Mouse (Mus musculus): ENCODE data around the gene Adcy1. TPM values are rescaled to one million over a fixed set of nuclear protein-coding genes. Genes with fewer than 3 reads are reported as not detected.

Gene Adcy1
- polyA plus RNA-seq, 1 experiment from 2014 or later = 24.2 TPM

DNA sequence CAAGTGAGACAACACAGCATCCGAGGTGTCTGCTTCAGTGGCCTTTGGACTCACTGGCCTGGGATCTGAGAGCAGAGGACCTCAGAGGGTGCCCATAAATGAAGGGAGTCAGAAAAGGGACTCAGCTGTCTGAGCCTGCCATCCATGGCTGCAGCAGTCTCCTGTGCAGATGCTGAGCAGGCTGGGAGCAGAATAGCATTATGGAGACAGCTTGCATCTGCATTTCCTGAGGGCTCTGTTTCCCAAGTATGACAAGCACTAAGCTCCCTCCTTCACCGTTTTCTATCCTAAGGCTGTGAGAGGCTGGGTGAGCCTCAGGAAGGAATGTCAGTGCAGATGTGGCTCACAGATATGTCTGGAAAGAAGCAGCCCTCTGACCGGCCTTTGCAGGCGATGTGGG is 49.8 kb downstream of the Adcy1 start:
- ATAC-seq (ENCODE audit: low read depth) = no peak
- Histone ChIP-seq H3K36me3 (ENCODE audit: control insufficient read depth, insufficient read depth, low read length) (no peaks in the 10 kb centered on the region), H3K27me3 (ENCODE audit: control insufficient read depth, insufficient read depth, low read length) (no peaks in the 10 kb centered on the region), H3K4me3 (ENCODE audit: low read depth, low read length) (no peak overlapping the region), H3K4me2 (ENCODE audit: low read depth, low read length) (no peak overlapping the region), H3K9ac (replicated peaks; ENCODE audit: low read depth, low read length) (no peak overlapping the region), H3K4me1 (ENCODE audit: control insufficient read depth, insufficient read depth, low read length) (no peaks in the 10 kb centered on the region), H3K9me3 (ENCODE audit: control insufficient read depth, low read length) (no peaks in the 10 kb centered on the region), H3K27ac (ENCODE audit: low read depth, low read length) (no peak overlapping the region)
- 88% methylated on average over 4 of the region's 4 CpGs for WGBS

DNA sequence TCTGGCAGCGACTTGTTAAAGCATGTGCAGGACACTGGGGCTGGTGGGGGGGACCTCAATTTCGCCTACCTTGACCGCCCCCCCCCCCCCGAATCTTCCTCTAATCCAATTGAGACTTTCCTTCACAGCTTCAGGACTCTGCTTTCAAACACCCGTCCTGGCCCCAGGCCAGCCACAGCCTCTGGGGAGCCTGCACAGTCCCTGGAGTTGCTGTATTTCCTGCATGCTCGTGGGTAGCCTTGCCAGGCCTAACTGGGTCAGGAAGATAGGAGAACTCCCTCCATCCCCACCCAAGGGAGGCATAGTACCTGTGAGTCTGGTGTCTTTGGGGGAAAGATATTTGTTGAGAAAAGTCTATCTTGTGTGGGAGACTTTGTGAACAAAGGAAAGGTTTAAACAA is 50.4 kb downstream of the Adcy1 start:
- H3K27me3 ChIP-seq (ENCODE audit: control insufficient read depth, insufficient read depth, low read length) = no peaks in the 10 kb centered on the region
- ATAC-seq (ENCODE audit: low read depth) = no peak
- WGBS = 70% methylated on average over 5 of the region's 6 CpGs
- H3K9ac ChIP-seq (replicated peaks; ENCODE audit: low read depth, low read length) = no peak overlapping the region
- no peak overlapping the region for H3K4me3 ChIP-seq (ENCODE audit: low read depth, low read length)
- H3K36me3 ChIP-seq (ENCODE audit: control insufficient read depth, insufficient read depth, low read length) = no peaks in the 10 kb centered on the region
- H3K9me3 ChIP-seq (ENCODE audit: control insufficient read depth, low read length) = no peaks in the 10 kb centered on the region
- no peaks in the 10 kb centered on the region for H3K4me1 ChIP-seq (ENCODE audit: control insufficient read depth, insufficient read depth, low read length)
- no peak overlapping the region for H3K4me2 ChIP-seq (ENCODE audit: low read depth, low read length)
- H3K27ac ChIP-seq (ENCODE audit: low read depth, low read length) = no peak overlapping the region

DNA sequence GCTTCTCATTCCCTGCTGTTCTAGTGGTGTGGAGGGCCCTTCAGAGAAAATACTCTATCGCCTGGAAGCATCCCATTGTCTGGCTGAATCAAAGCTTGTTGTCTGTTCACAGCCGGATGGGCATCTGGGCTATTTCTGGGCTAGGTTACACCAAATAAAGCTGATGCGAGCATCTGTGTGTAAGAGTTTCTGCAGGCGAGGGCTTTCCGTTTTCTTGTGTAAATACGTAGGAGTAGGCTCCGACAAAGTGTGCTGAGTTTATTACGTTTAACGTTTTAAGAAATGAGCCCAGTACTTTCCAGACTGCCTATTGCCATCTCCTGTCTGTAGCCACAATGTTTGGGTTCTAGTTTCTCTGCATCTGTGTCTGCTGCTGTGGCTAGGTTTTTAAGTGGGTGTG is 51.0 kb downstream of the Adcy1 start:
- WGBS = 61% methylated on average over 9 of the region's 9 CpGs
- ATAC-seq (ENCODE audit: low read depth) = no peak
- no peak overlapping the region for H3K9ac ChIP-seq (replicated peaks; ENCODE audit: low read depth, low read length)
- no peak overlapping the region for H3K4me2 ChIP-seq (ENCODE audit: low read depth, low read length)
- H3K27ac ChIP-seq (ENCODE audit: low read depth, low read length) = no peak overlapping the region
- H3K36me3 ChIP-seq (ENCODE audit: control insufficient read depth, insufficient read depth, low read length) = no peaks in the 10 kb centered on the region
- no peaks in the 10 kb centered on the region for H3K27me3 ChIP-seq (ENCODE audit: control insufficient read depth, insufficient read depth, low read length)
- H3K4me1 ChIP-seq (ENCODE audit: control insufficient read depth, insufficient read depth, low read length) = no peaks in the 10 kb centered on the region
- H3K4me3 ChIP-seq (ENCODE audit: low read depth, low read length) = no peak overlapping the region
- no peaks in the 10 kb centered on the region for H3K9me3 ChIP-seq (ENCODE audit: control insufficient read depth, low read length)

DNA sequence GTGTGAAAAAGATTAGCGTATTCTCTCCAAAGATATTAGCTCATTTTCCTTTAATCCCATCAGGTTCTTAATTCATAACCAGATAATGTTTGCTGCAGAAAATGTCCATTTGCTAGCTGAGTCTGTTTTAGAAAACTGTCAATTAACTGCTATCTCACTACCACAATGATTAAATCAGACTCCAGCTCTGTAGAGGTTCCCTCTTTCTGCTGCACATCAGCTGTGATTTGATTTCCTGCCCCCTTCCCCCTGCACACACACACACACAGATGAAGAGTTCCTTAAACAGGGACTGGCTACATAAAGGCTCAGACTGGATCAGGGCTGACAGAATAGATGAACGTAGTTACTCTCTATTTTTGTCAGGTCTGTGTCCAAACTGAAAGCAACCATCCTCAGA is 53.4 kb downstream of the Adcy1 start:
- no peaks in the 10 kb centered on the region for H3K9me3 ChIP-seq (ENCODE audit: control insufficient read depth, low read length)
- H3K27me3 ChIP-seq (ENCODE audit: control insufficient read depth, insufficient read depth, low read length) = no peaks in the 10 kb centered on the region
- no peak for ATAC-seq (ENCODE audit: low read depth)
- no peaks in the 10 kb centered on the region for H3K36me3 ChIP-seq (ENCODE audit: control insufficient read depth, insufficient read depth, low read length)
- H3K9ac ChIP-seq (replicated peaks; ENCODE audit: low read depth, low read length) = no peak overlapping the region
- no peaks in the 10 kb centered on the region for H3K4me1 ChIP-seq (ENCODE audit: control insufficient read depth, insufficient read depth, low read length)
- H3K4me3 ChIP-seq (ENCODE audit: low read depth, low read length) = no peak overlapping the region
- WGBS = 76% methylated on average over 2 of the region's 2 CpGs
- H3K4me2 ChIP-seq (ENCODE audit: low read depth, low read length) = no peak overlapping the region
- H3K27ac ChIP-seq (ENCODE audit: low read depth, low read length) = no peak overlapping the region

DNA sequence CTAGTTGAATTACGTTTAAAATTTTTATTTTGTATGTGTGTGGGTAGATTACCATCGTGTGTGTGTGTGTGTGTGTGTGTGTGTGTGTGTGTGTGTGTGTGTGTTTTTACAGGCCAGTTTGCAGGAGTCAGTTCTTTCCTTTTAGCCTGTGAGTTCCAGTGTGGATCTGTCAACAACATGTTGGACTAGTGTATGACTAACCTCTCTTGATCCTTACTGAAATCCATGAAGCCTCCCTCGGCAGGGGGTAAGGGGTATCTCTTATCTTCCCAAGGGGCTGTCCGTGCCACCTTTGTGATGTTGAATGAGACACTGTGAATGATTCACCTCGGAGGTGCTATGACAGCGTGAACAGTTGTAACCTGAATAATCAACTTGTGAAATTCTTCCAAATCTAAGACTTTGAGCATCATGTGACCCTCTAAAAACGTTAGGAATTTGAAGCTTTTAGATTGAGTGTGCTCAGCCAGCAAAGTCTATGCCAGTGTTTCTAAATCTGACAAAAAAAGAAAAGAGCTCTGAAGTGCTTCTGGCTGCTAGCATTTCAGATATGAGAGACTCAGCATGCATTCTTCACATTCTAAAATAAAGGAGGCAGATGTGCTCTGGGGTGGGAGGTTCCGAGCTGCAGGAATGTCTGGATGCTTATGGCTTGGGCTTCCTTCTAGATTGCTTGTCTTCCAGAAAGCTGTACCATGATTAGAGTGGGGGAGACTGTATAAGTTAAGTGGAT is 66.2 kb downstream of the Adcy1 start:
- 80% methylated on average over 8 of the region's 8 CpGs for WGBS

DNA sequence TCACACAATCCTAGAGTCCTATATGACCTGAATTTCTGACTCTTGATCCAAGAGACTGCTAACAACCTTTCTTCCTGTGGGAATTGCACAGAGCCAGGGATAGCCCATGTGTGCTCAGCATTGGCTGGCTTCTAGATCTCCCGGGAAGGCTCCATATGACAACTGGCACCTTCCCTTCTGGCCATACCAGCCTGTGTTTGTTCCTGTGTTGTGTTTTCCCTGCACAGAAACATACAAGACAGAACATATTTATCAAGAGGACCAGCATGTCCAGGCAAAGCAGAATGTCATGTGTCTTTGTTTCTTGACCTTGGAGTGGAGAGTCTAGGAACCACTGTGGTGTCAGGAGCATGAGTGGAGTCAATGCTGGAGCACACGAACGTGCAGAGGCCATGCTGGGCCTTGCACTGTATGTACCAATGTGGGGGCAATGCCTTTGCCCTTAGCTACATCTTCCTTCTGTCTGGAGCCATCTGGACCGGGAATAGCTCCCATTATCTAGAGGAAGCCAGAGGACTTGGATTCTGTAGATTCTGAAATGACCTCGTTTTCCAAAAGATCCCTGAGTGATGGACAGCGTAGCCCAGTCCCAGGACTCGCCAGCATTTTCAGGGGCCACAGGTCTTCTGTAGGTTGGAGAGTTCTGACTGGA is 69.6 kb downstream of the Adcy1 start:
- Histone ChIP-seq H3K36me3 (ENCODE audit: control insufficient read depth, insufficient read depth, low read length) (no peaks in the 10 kb centered on the region), H3K4me3 (ENCODE audit: low read depth, low read length) (no peak overlapping the region), H3K4me1 (ENCODE audit: control insufficient read depth, insufficient read depth, low read length) (no peaks in the 10 kb centered on the region), H3K27ac (ENCODE audit: low read depth, low read length) (no peak overlapping the region), H3K9ac (replicated peaks; ENCODE audit: low read depth, low read length) (no peak overlapping the region), H3K9me3 (ENCODE audit: control insufficient read depth, low read length) (no peaks in the 10 kb centered on the region), H3K4me2 (ENCODE audit: low read depth, low read length) (no peak overlapping the region), H3K27me3 (ENCODE audit: control insufficient read depth, insufficient read depth, low read length) (no peaks in the 10 kb centered on the region)
- 94% methylated on average over 7 of the region's 7 CpGs for WGBS
- no peak for ATAC-seq (ENCODE audit: low read depth)

More for the DNA sequence above, 66.2 kb downstream of the Adcy1 start:
- Histone ChIP-seq H3K4me1 (ENCODE audit: control insufficient read depth, insufficient read depth, low read length) (no peaks in the 10 kb centered on the region), H3K9me3 (ENCODE audit: control insufficient read depth, low read length) (no peaks in the 10 kb centered on the region), H3K9ac (replicated peaks; ENCODE audit: low read depth, low read length) (no peak overlapping the region), H3K27me3 (ENCODE audit: control insufficient read depth, insufficient read depth, low read length) (no peaks in the 10 kb centered on the region), H3K36me3 (ENCODE audit: control insufficient read depth, insufficient read depth, low read length) (no peaks in the 10 kb centered on the region), H3K27ac (ENCODE audit: low read depth, low read length) (no peak overlapping the region), H3K4me3 (ENCODE audit: low read depth, low read length) (no peak overlapping the region), H3K4me2 (ENCODE audit: low read depth, low read length) (no peak overlapping the region)
- ATAC-seq (ENCODE audit: low read depth) = no peak

- 92% methylated on average over 5 of the region's 5 CpGs for WGBS
- no peak for ATAC-seq (ENCODE audit: low read depth)
- H3K27me3 ChIP-seq (ENCODE audit: control insufficient read depth, insufficient read depth, low read length) = no peaks in the 10 kb centered on the region
Observed at GRCm38 (mm10) chr11:7133736-7134135, 70.4 kb downstream of the Adcy1 start.

GRCm38 (mm10) chr11:7134319-7134718 is 71.0 kb downstream of the Adcy1 start:
- Histone ChIP-seq H3K4me3 (ENCODE audit: low read depth, low read length) (no peak overlapping the region), H3K36me3 (ENCODE audit: control insufficient read depth, insufficient read depth, low read length) (no peaks in the 10 kb centered on the region; the same call in 1 of the 2 replicates), H3K27me3 (ENCODE audit: control insufficient read depth, insufficient read depth, low read length) (no peaks in the 10 kb centered on the region), H3K9me3 (ENCODE audit: control insufficient read depth, low read length) (no peaks in the 10 kb centered on the region), H3K4me1 (ENCODE audit: control insufficient read depth, insufficient read depth, low read length) (no peaks in the 10 kb centered on the region), H3K4me2 (ENCODE audit: low read depth, low read length) (no peak overlapping the region), H3K27ac (ENCODE audit: low read depth, low read length) (no peak overlapping the region), H3K9ac (replicated peaks; ENCODE audit: low read depth, low read length) (no peak overlapping the region)
- WGBS = 87% methylated on average over 5 of the region's 5 CpGs
- no peak for ATAC-seq (ENCODE audit: low read depth)

More at GRCm38 (mm10) chr11:7133736-7134135, 70.4 kb downstream of the Adcy1 start:
- H3K4me3 ChIP-seq (ENCODE audit: low read depth, low read length) = no peak overlapping the region
- no peaks in the 10 kb centered on the region for H3K4me1 ChIP-seq (ENCODE audit: control insufficient read depth, insufficient read depth, low read length)
- no peak overlapping the region for H3K9ac ChIP-seq (replicated peaks; ENCODE audit: low read depth, low read length)
- no peak overlapping the region for H3K27ac ChIP-seq (ENCODE audit: low read depth, low read length)
- no peaks in the 10 kb centered on the region for H3K9me3 ChIP-seq (ENCODE audit: control insufficient read depth, low read length)
- no peak overlapping the region for H3K4me2 ChIP-seq (ENCODE audit: low read depth, low read length)
- no peaks in the 10 kb centered on the region; the same call in 1 of the 2 replicates for H3K36me3 ChIP-seq (ENCODE audit: control insufficient read depth, insufficient read depth, low read length)

DNA sequence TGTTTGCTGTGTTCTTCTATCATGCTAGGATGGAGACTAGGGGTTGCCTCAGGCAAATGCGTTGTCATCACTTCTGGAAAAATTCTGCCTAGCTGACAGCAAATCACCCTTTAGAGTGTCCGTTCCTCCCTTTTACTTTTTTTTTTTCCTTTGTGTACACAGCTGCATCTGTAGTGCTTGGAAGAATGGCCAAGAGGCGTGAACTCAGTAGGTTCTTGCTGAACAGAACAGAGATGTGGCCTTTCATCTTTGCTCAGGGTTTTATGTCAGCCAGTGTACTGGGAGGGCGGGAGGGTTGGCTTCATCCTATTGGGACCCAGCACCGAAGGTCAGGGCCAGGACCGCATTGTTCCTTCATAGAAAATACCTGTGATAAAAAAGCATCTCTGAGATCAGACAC is 72.0 kb downstream of the Adcy1 start:
- Histone ChIP-seq H3K4me2 (ENCODE audit: low read depth, low read length) (no peak overlapping the region), H3K27ac (ENCODE audit: low read depth, low read length) (no peak overlapping the region), H3K4me3 (ENCODE audit: low read depth, low read length) (no peak overlapping the region), H3K9ac (replicated peaks; ENCODE audit: low read depth, low read length) (no peak overlapping the region), H3K4me1 (ENCODE audit: control insufficient read depth, insufficient read depth, low read length) (no peaks in the 10 kb centered on the region), H3K36me3 (ENCODE audit: control insufficient read depth, insufficient read depth, low read length) (no peaks in the 10 kb centered on the region; the same call in 1 of the 2 replicates), H3K9me3 (ENCODE audit: control insufficient read depth, low read length) (no peaks in the 10 kb centered on the region), H3K27me3 (ENCODE audit: control insufficient read depth, insufficient read depth, low read length) (no peaks in the 10 kb centered on the region)
- no peak for ATAC-seq (ENCODE audit: low read depth)
- 64% methylated on average over 6 of the region's 6 CpGs for WGBS

Data from neural tube, embryonic 14.5 days (tissue).